Mouse (Mus musculus) lung, embryonic 16.5 days (tissue): Measurements from ENCODE around the gene Ccdc82. TPM values are rescaled to one million over a fixed set of nuclear protein-coding genes. Genes with fewer than 3 reads are reported as not detected.
A peak's percentile ranks its signal among the peaks of the same experiment; 100 is the strongest.

ENCODE experiments used
- ATAC-seq: fragments of 200-750 bp; cut with Nextera tagmentation; 2 replicates; pipeline ENCODE4 v1.8.0; 2017; ENCODE audit warnings: low read depth, mild to moderate bottlenecking, moderate library complexity
- H3K27ac ChIP-seq: fragments of 300-500 bp; sonication (generic); 2 replicates; pipeline ENCODE4 v1.5.1; 2014; ENCODE audit warnings: mild to moderate bottlenecking, control low read depth, low read length
- H3K27me3 ChIP-seq: fragments of 300-500 bp; sonication (generic); 2 replicates; pipeline ENCODE4 v1.6.1; 2014; ENCODE audit warnings: low read depth, low read length, mixed read lengths; ENCODE audit not compliant: control insufficient read depth, insufficient read depth
- H3K36me3 ChIP-seq: fragments of 300-500 bp; sonication (generic); 2 replicates; pipeline ENCODE4 v1.6.1; 2014; ENCODE audit warnings: low read length; ENCODE audit not compliant: control insufficient read depth, insufficient read depth
- H3K4me1 ChIP-seq: fragments of 300-500 bp; sonication (generic); replicated peaks from 2 replicates; pipeline ENCODE4 v1.6.1; 2014; ENCODE audit warnings: low read length, mixed read lengths; ENCODE audit not compliant: control insufficient read depth, insufficient read depth
- H3K4me2 ChIP-seq: fragments of 300-500 bp; sonication (generic); 2 replicates; pipeline ENCODE4 v1.6.1; 2014; ENCODE audit warnings: low read depth, low read length, control low read depth
- H3K4me3 ChIP-seq: fragments of 300-500 bp; sonication (generic); 2 replicates; pipeline ENCODE4 v1.5.1; 2014; ENCODE audit warnings: mild to moderate bottlenecking, low read length, control low read depth
- H3K9ac ChIP-seq: fragments of 300-500 bp; sonication (generic); 2 replicates; pipeline ENCODE4 v1.6.1; 2014; ENCODE audit warnings: low read length, control low read depth
- H3K9me3 ChIP-seq: fragments of 300-500 bp; sonication (generic); 2 replicates; pipeline ENCODE4 v1.6.1; 2016; ENCODE audit warnings: low read length; ENCODE audit not compliant: control insufficient read depth
- WGBS: fragments of 180-500 bp; shearing (Covaris S2); extraction: QIAGEN DNeasy Blood & Tissue Kit; methylation state at CpG from one replicate; pipeline ENCODE4 v1.1.7; 2014; 5-methylcytosine and 5-hydroxymethylcytosine counted together
- polyA plus RNA-seq: library from polyadenylated mRNA; unstranded; fragments of >200 nt; fragmentation: Nextera tagmentation; extraction: Ambion mirVana; gene quantifications from 2 replicates; pipeline ENCODE4 v1.2.1, GENCODE M21; 2015

Ccdc82 gene
- polyA plus RNA-seq, 1 experiment from 2014 or later: 16.3 TPM

GRCm38 (mm10) chr9:13315393-13315792 lies 68.6 kb downstream of the Ccdc82 start:
- Histone ChIP-seq H3K36me3 (no peaks in the 10 kb centered on the region), H3K9ac (no peak overlapping the region), H3K4me2 (no peak overlapping the region), H3K4me3 (no peak overlapping the region), H3K4me1 (peaks cover 17% of the 10 kb centered on the region), H3K27me3 (no peaks in the 10 kb centered on the region), H3K9me3 (no peaks in the 10 kb centered on the region), H3K27ac (peak overlapping the region; percentile 51; the same call in 1 of the 2 replicates)
- peak; percentile 45 for ATAC-seq
- 46% methylated on average over 5 of the region's 5 CpGs for WGBS

GRCm38 (mm10) chr9:13319566-13319965 lies 72.8 kb downstream of the Ccdc82 start:
- Histone ChIP-seq H3K9me3 (no peaks in the 10 kb centered on the region), H3K4me3 (no peak overlapping the region), H3K36me3 (no peaks in the 10 kb centered on the region), H3K4me2 (no peak overlapping the region), H3K9ac (no peak overlapping the region), H3K4me1 (peaks cover 25% of the 10 kb centered on the region), H3K27me3 (no peaks in the 10 kb centered on the region), H3K27ac (no peak overlapping the region)
- 92% methylated on average over 2 of the region's 2 CpGs for WGBS
- ATAC-seq: no peak

DNA sequence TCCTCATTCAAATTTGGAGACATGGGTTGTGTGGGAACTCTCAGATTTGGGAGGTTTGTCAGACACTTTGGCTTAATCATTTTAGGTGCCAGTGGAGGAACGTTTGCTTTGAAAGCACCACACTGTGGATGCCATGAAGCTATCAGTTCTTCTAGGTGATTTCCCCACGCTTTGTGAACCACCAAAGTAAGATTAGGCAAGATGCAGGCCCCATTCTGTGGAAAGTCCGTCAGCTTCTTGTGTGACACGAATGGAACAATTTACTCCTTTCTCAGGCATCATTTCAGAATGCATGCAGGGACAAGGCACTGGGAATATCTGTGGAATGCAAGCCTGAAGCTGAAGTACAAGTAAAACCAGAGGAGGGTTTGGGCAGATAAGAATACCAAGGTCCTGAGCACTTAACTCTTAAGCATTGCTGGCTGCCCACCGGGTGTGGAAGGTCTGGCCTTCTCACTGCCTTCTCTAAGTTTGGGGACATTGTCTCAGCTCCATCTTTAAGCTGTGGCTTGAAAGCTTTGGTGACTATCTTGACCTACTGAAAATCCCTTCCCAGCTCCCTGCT lies 74.1 kb downstream of the Ccdc82 start:
- no peaks in the 10 kb centered on the region for H3K9me3 ChIP-seq
- H3K27me3 ChIP-seq: no peaks in the 10 kb centered on the region
- H3K4me3 ChIP-seq: no peak overlapping the region
- H3K9ac ChIP-seq: no peak overlapping the region
- WGBS: 66% methylated on average over 5 of the region's 5 CpGs
- H3K27ac ChIP-seq: no peak overlapping the region
- no peak overlapping the region for H3K4me2 ChIP-seq
- peaks cover 12% of the 10 kb centered on the region for H3K4me1 ChIP-seq
- ATAC-seq: peak; percentile 62; the same call in 1 of the 2 replicates
- H3K36me3 ChIP-seq: no peaks in the 10 kb centered on the region

- WGBS: 37% methylated on average over 2 of the region's 2 CpGs
- Histone ChIP-seq H3K36me3 (no peaks in the 10 kb centered on the region), H3K4me2 (no peak overlapping the region), H3K27me3 (no peaks in the 10 kb centered on the region), H3K4me1 (peaks cover 10% of the 10 kb centered on the region), H3K9ac (no peak overlapping the region), H3K9me3 (no peaks in the 10 kb centered on the region), H3K4me3 (no peak overlapping the region), H3K27ac (peak overlapping the region; percentile 94)
- ATAC-seq: 0 out of 2 replicates have a peak, but pooled peaks have one; percentile 43
Measured at GRCm38 (mm10) chr9:13323074-13323473, 76.3 kb downstream of the Ccdc82 start.

DNA sequence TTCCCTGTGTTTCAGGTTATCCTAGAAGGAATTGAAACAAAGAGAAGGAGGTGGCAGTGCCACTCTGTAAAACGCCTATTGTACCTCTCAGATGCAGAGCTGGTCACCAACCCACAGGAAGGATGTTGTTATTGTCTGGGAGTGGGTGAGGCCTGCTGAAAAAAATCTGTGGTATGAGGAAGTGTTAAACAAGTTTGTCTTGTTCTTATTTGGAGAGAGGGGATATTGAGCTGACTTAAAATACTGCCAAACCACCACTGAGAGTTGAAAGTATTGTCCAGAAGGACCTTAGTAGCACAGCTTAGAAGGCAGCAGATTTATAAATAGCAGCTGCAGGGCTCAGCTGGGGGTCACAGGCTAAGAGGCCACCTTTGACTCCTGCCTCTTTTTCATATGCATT lies 76.9 kb downstream of the Ccdc82 start:
- WGBS: 5% methylated on average over 1 of the region's 1 CpGs
- peak overlapping the region; percentile 94 for H3K27ac ChIP-seq
- H3K36me3 ChIP-seq: no peaks in the 10 kb centered on the region
- peak; percentile 89 for ATAC-seq
- peaks cover 10% of the 10 kb centered on the region for H3K4me1 ChIP-seq
- H3K9me3 ChIP-seq: no peaks in the 10 kb centered on the region
- H3K27me3 ChIP-seq: no peaks in the 10 kb centered on the region
- no peak overlapping the region for H3K4me3 ChIP-seq
- H3K9ac ChIP-seq: no peak overlapping the region
- peak overlapping the region; percentile 31 for H3K4me2 ChIP-seq

Other genes starting within 250 kb of the Ccdc82 start
- 9.3 and 11.1 TPM in 2 replicates for gene Jrkl, start 1.1 kb upstream of the Ccdc82 start, polyA plus RNA-seq
- gene Maml2, start 51.0 kb downstream of the Ccdc82 start, polyA plus RNA-seq: 15.3 and 15.6 TPM in 2 replicates
- gene Gm17571, start 199.8 kb downstream of the Ccdc82 start, polyA plus RNA-seq: not detected in 2 replicates